Mouse (Mus musculus) liver, embryonic 14.5 days (tissue): ENCODE measurements around the gene Baz2b.

Experiments used
- CTCF ChIP-seq: IDR thresholded peaks from 2 replicates; pipeline ENCODE4 v1.5.1; 2016; ENCODE audit warnings: antibody characterized with exemption, low read depth, control low read depth
- EP300 ChIP-seq: IDR thresholded peaks from 2 replicates; pipeline ENCODE4 v1.6.1; 2016; ENCODE audit warnings: antibody characterized with exemption, low read depth

GRCm38 (mm10) chr2:60114901-60115300 is 94.7 kb downstream of the Baz2b start:
- TF ChIP-seq EP300, result no peak
- no peak for TF ChIP-seq CTCF
